18 mouse cellular contexts compared by ENCODE assay signal in genomic region chr17:71034472-71034871, GRCm38 (mm10).
"Had no signal": no experiment of that assay in that cellular context is flagged by ENCODE, and none has a peak within 500 bp of the region (broad histone marks: within the 10 kb centered on the region; RNA-seq: fewer than 3 reads in every experiment).

No protein-coding gene starts in this region.

- H3K4me3 ChIP-seq: kidney, embryonic 15.5 days; limb, embryonic 13.5 days; liver, embryonic 13.5 days; midbrain, embryonic 12.5 days; myocyte had no signal

- DNase-seq: kidney, adult 11 months; kidney, adult 8-10 months; kidney, postnatal 10 days; kidney, postnatal 36 days; left cerebral cortex, postnatal 4 days; liver; liver, embryonic 13.5 days; lung, embryonic 14.5 days; thymus, adult 18-20 months; thymus, postnatal 14 days; thymus, postnatal 4 days had no signal

- H3K27me3 ChIP-seq: kidney, embryonic 15.5 days; limb, embryonic 13.5 days; liver, embryonic 13.5 days had no signal

- ATAC-seq: lung, postnatal 0 days; midbrain, embryonic 16.5 days had no signal

- H3K4me1 ChIP-seq: liver, embryonic 13.5 days had no signal

- H3K36me3 ChIP-seq: kidney, embryonic 15.5 days; limb, embryonic 13.5 days; liver, embryonic 13.5 days; midbrain, embryonic 12.5 days had no signal

- H3K27ac ChIP-seq: kidney, embryonic 15.5 days; limb, embryonic 13.5 days; liver, embryonic 13.5 days; macrophage; midbrain, embryonic 12.5 days had no signal

- H3K9ac ChIP-seq: kidney, embryonic 15.5 days; limb, embryonic 13.5 days; liver, embryonic 13.5 days; lung, embryonic 14.5 days; midbrain, embryonic 12.5 days had no signal

- H3K9me3 ChIP-seq: kidney, embryonic 15.5 days; limb, embryonic 13.5 days; liver, embryonic 13.5 days; midbrain, embryonic 12.5 days had no signal
